Mouse (Mus musculus): ENCODE data around the gene Tec. TPM values are rescaled to one million over a fixed set of nuclear protein-coding genes. Genes with fewer than 3 reads are reported as not detected.

Tec gene
- total and polyA plus RNA-seq, 3 experiments: 7.9 to 25.9 (median 20.1) TPM

- TF ChIP-seq BHLHE40 (IDR thresholded peaks at IDR 0.05; ENCODE audit: low read depth, low read length): peak; percentile 35
Observed at GRCm38 (mm10) chr5:72868091-72868875, at the start of gene Tec (continued).

GRCm38 (mm10) chr5:72916851-72917250 is 48.6 kb upstream of the Tec start:
- Histone ChIP-seq H3K4me3 (replicated peaks in 1 of 3; ENCODE audit: low read depth in 2 of 3, low read length in 2 of 3, poor library complexity in 1 of 3) (no peak overlapping the region), H3K27ac (ENCODE audit: insufficient read depth, low read depth) (no peak overlapping the region), H3K4me1 (ENCODE audit: control insufficient read depth in 1 of 2, insufficient read depth in 2 of 2) (peaks cover 7 to 24% of the 10 kb centered on the region in 2 experiments), H3K36me3 (replicated peaks in 1 of 2; ENCODE audit: control insufficient read depth in 1 of 2, insufficient read depth in 1 of 2, low read length in 1 of 2) (peaks cover 0 to 10% of the 10 kb centered on the region in 2 experiments), H3K9me3 (replicated peaks; ENCODE audit: low read length) (no peaks in the 10 kb centered on the region), H3K9ac (ENCODE audit: insufficient read depth, low read depth) (no peak overlapping the region), H3K27me3 (replicated peaks) (no peaks in the 10 kb centered on the region), H3K4me2 (ENCODE audit: insufficient read depth, low read depth, poor library complexity, severe bottlenecking) (no peak overlapping the region), H3K79me2 (replicated peaks; ENCODE audit: control insufficient read depth, extremely low read depth, insufficient read depth, poor library complexity, severe bottlenecking) (0 out of 2 replicates have a peak, but pooled peaks cover 2% of the 10 kb centered on the region)
- TF ChIP-seq SIN3A (IDR thresholded peaks at IDR 0.05; ENCODE audit: low read length) (no peak), IRF4 (IDR thresholded peaks at IDR 0.05; ENCODE audit: low read depth, low read length) (no peak), GABPA (IDR thresholded peaks at IDR 0.05; ENCODE audit: insufficient replicate concordance, low read depth, low read length) (no peak), ZNF384 (IDR thresholded peaks at IDR 0.05; ENCODE audit: low read depth, low read length) (no peak), MAFK (IDR thresholded peaks at IDR 0.05; ENCODE audit: insufficient replicate concordance, low read length) (no peak), ELF1 (IDR thresholded peaks at IDR 0.05; ENCODE audit: low read depth, low read length) (no peak), EP300 (IDR thresholded peaks at IDR 0.05; ENCODE audit: low read length) (no peak), CHD1 (IDR thresholded peaks at IDR 0.05; ENCODE audit: low read depth, low read length) (no peak), MAZ (IDR thresholded peaks at IDR 0.05; ENCODE audit: low read depth, low read length) (no peak), E2F4 (IDR thresholded peaks at IDR 0.05; ENCODE audit: insufficient replicate concordance, low read depth, low read length) (no peak), POLR2A (IDR thresholded peaks at IDR 0.05; ENCODE audit: low read depth, low read length) (no peak)
- in situ Hi-C loops (cut with MboI; ENCODE audit: low pct_ligation_motif_present, low pct_unique_long_range_greater_than_20kb, low sequenced_read_pairs) (no loop called here), dilution Hi-C loops (cut with MboI; ENCODE audit: extremely low pct_ligation_motif_present, extremely low pct_unique_long_range_greater_than_20kb, low sequenced_read_pairs) (no loop called here)
- no peak for DNase-seq (ENCODE audit: extremely low read depth)

- Histone ChIP-seq H3K27me3 (replicated peaks) (no peaks in the 10 kb centered on the region), H3K9ac (ENCODE audit: insufficient read depth, low read depth) (no peak overlapping the region), H3K4me1 (ENCODE audit: control insufficient read depth in 1 of 2, insufficient read depth in 2 of 2) (peaks cover 7 to 24% of the 10 kb centered on the region in 2 experiments), H3K9me3 (replicated peaks; ENCODE audit: low read length) (no peaks in the 10 kb centered on the region), H3K27ac (ENCODE audit: insufficient read depth, low read depth) (no peak overlapping the region), H3K36me3 (replicated peaks in 1 of 2; ENCODE audit: control insufficient read depth in 1 of 2, insufficient read depth in 1 of 2, low read length in 1 of 2) (peaks cover 0 to 8% of the 10 kb centered on the region in 2 experiments), H3K4me2 (ENCODE audit: insufficient read depth, low read depth, poor library complexity, severe bottlenecking) (peak overlapping the region; percentile 70), H3K4me3 (replicated peaks in 1 of 3; ENCODE audit: low read depth in 2 of 3, low read length in 2 of 3, poor library complexity in 1 of 3) (no peak overlapping the region), H3K79me2 (replicated peaks; ENCODE audit: control insufficient read depth, extremely low read depth, insufficient read depth, poor library complexity, severe bottlenecking) (0 out of 2 replicates have a peak, but pooled peaks cover 2% of the 10 kb centered on the region)
- dilution Hi-C loops (cut with MboI; ENCODE audit: extremely low pct_ligation_motif_present, extremely low pct_unique_long_range_greater_than_20kb, low sequenced_read_pairs): no loop called here
- TF ChIP-seq MAZ (IDR thresholded peaks at IDR 0.05; ENCODE audit: low read depth, low read length): no peak
- no peak for TF ChIP-seq SIN3A (IDR thresholded peaks at IDR 0.05; ENCODE audit: low read length)
- no peak for TF ChIP-seq USF1 (IDR thresholded peaks at IDR 0.05; ENCODE audit: low read depth, low read length)
- in situ Hi-C loops (cut with MboI; ENCODE audit: low pct_ligation_motif_present, low pct_unique_long_range_greater_than_20kb, low sequenced_read_pairs): no loop called here
- no peak for DNase-seq (ENCODE audit: extremely low read depth)
Observed at GRCm38 (mm10) chr5:72916048-72916447, 47.8 kb upstream of the Tec start.

Measured in CH12.LX (cell line).